Mouse (Mus musculus) ES-Bruce4 (cell line): Measurements from ENCODE around the gene Scfd2. TPM values are rescaled to one million over a fixed set of nuclear protein-coding genes. Genes with fewer than 3 reads are reported as not detected.

Experiments used
- H3K27ac ChIP-seq: 2 replicates; pipeline ENCODE4 v1.5.1; 2012; ENCODE audit warnings: low read length, inconsistent platforms; ENCODE audit not compliant: insufficient read depth
- H3K27me3 ChIP-seq: 2 replicates; pipeline ENCODE4 v1.6.1; 2012; ENCODE audit warnings: mild to moderate bottlenecking, low read length, inconsistent platforms; ENCODE audit not compliant: control insufficient read depth, poor library complexity, insufficient read depth, severe bottlenecking
- H3K36me3 ChIP-seq: 2 replicates; pipeline ENCODE4 v1.6.1; 2012; ENCODE audit warnings: inconsistent platforms, mild to moderate bottlenecking, low read length, moderate library complexity; ENCODE audit not compliant: control insufficient read depth, poor library complexity, insufficient read depth, severe bottlenecking
- H3K4me1 ChIP-seq: one replicate; pipeline ENCODE4 v1.8.1; 2011; ENCODE audit warnings: low read length; ENCODE audit not compliant: control insufficient read depth, insufficient read depth
- H3K4me3 ChIP-seq: 2 replicates; pipeline ENCODE4 v1.5.1; 2011; ENCODE audit warnings: low read depth, mild to moderate bottlenecking, low read length
- H3K9ac ChIP-seq: 2 replicates; pipeline ENCODE4 v1.6.1; 2012; ENCODE audit warnings: low read depth, mild to moderate bottlenecking, inconsistent platforms; ENCODE audit not compliant: poor library complexity, severe bottlenecking
- H3K9me3 ChIP-seq: replicated peaks from 2 replicates; pipeline ENCODE4 v1.6.1; 2012; ENCODE audit warnings: mild to moderate bottlenecking, low read length, inconsistent platforms; ENCODE audit not compliant: control insufficient read depth, poor library complexity, insufficient read depth, severe bottlenecking
- CTCF ChIP-seq: IDR thresholded peaks from one replicate; pipeline ENCODE4 v1.8.1; 2011; ENCODE audit warnings: low read depth, low read length
- EP300 ChIP-seq: IDR thresholded peaks from 2 replicates; pipeline ENCODE4 v1.6.1; 2011; ENCODE audit warnings: low read depth, low read length; ENCODE audit not compliant: insufficient read depth
- POLR2A ChIP-seq: IDR thresholded peaks from one replicate; pipeline ENCODE4 v1.8.1; 2011; ENCODE audit warnings: low read length; ENCODE audit not compliant: insufficient read depth
- polyA plus RNA-seq: library from polyadenylated mRNA; stranded (reverse); fragments of >200 nt; gene quantifications from 2 replicates; pipeline ENCODE4 v1.2.4, GENCODE M21; 2011; ENCODE audit warnings: low read depth; ENCODE audit not compliant: missing spikeins, insufficient read depth, insufficient read length

Gene Scfd2
- polyA plus RNA-seq, 1 experiment, result 5.8 TPM

- Histone ChIP-seq H3K9me3 (no peaks in the 10 kb centered on the region), H3K4me1 (no peaks in the 10 kb centered on the region)
These were observed 194.8 kb downstream of the Scfd2 start for GRCm38 (mm10) chr5:74336780-74337179.

DNA sequence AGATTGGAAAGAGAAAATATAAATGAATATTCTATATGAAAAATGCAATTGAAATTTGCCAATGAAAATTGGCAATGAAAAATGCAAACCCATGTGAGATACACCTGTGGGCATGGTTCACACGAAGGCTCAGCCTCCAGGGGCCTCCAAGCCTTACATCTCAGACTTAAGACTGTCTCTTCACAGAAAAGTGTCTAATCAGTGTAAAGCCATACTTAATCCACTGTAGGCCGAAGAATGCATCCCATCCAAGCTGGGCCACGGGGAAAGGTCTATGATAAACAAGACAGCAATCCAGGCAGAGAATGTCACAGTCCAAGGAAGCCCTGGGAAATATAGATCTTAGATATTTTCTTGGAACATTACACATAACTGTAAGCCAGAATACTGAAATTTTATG is 198.3 kb downstream of the Scfd2 start:
- Histone ChIP-seq H3K4me1 (no peaks in the 10 kb centered on the region), H3K27ac (no peak overlapping the region), H3K9me3 (no peaks in the 10 kb centered on the region), H3K36me3 (no peaks in the 10 kb centered on the region), H3K4me3 (no peak overlapping the region), H3K9ac (no peak overlapping the region), H3K27me3 (no peaks in the 10 kb centered on the region)
- TF ChIP-seq CTCF (no peak), EP300 (no peak), POLR2A (no peak)

More at GRCm38 (mm10) chr5:74336780-74337179, 194.8 kb downstream of the Scfd2 start:
- no peak overlapping the region for H3K27ac ChIP-seq
- H3K27me3 ChIP-seq, result no peaks in the 10 kb centered on the region; the same call in 1 of the 2 replicates
- no peak overlapping the region for H3K4me3 ChIP-seq
- H3K36me3 ChIP-seq, result no peaks in the 10 kb centered on the region
- no peak overlapping the region for H3K9ac ChIP-seq
- TF ChIP-seq EP300 (no peak), CTCF (no peak), POLR2A (no peak)

- no peak overlapping the region for H3K27ac ChIP-seq
- no peak for TF ChIP-seq CTCF
- TF ChIP-seq EP300, result no peak
- TF ChIP-seq POLR2A, result no peak
- H3K4me3 ChIP-seq, result no peak overlapping the region
- no peaks in the 10 kb centered on the region for H3K36me3 ChIP-seq
- H3K9ac ChIP-seq, result no peak overlapping the region
- no peaks in the 10 kb centered on the region for H3K9me3 ChIP-seq
- H3K4me1 ChIP-seq, result no peaks in the 10 kb centered on the region
- no peaks in the 10 kb centered on the region for H3K27me3 ChIP-seq
These were observed 205.3 kb downstream of the Scfd2 start for GRCm38 (mm10) chr5:74326228-74326627.

DNA sequence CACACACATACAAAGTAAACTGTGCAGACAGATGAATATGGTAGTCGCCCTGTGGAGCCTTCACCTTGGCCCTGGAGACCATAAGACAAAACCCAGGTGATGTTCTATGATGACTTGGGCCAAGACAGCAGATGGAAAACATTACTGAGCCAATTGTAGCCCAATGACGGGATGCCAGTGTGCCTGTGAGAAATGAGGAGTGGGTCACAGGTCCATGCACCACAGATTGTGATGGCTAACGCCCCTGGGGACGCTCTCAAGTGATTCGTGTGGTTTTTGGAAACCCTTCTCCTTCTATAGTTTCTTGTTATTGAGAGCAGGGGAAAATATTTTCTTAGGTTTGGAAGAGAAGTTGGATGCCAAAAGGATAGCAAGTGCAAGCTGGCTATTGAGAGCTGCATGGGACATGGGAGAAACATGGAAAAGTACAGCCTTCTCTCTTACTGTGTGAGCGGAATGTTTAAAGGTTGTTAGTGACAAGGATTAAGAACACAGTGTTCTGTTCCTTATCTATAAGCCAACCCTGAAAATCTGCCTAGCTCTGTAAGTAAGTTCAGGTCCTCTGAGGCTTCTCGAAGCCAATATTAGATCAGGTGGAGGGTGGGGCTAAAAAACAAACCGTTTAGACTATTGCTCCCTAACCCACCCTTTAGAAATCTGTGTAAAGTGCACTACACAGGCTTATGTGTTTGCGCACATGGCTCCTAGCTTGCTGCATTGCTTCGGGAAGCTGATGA is 210.4 kb downstream of the Scfd2 start:
- H3K36me3 ChIP-seq, result no peaks in the 10 kb centered on the region

DNA sequence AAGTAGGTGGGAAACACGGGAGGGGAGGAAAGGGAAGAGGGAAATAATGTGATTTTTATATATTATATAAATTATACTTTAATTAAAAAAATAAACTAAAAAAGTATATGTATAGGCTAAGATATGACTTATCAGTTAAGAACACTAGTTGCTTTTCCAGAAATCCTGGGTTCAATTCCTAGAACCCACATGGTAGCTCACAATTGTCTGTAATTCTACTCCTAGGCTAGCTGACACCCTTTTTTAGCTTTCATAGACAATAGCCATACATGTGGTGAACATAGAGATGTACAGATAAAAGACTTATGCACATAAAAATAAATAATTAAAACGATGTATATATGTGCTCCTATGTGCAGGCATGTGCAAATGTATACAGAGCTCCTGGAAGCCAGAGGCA is 212.0 kb downstream of the Scfd2 start:
- no peak overlapping the region for H3K9ac ChIP-seq
- no peak overlapping the region for H3K4me3 ChIP-seq
- no peaks in the 10 kb centered on the region for H3K27me3 ChIP-seq
- H3K36me3 ChIP-seq, result no peaks in the 10 kb centered on the region
- no peaks in the 10 kb centered on the region for H3K9me3 ChIP-seq
- no peak for TF ChIP-seq EP300
- TF ChIP-seq POLR2A, result no peak
- no peak for TF ChIP-seq CTCF
- H3K4me1 ChIP-seq, result no peaks in the 10 kb centered on the region
- H3K27ac ChIP-seq, result no peak overlapping the region

More for the DNA sequence above, 210.4 kb downstream of the Scfd2 start:
- TF ChIP-seq CTCF, result no peak
- H3K27ac ChIP-seq, result no peak overlapping the region
- H3K9ac ChIP-seq, result no peak overlapping the region
- H3K27me3 ChIP-seq, result no peaks in the 10 kb centered on the region
- H3K9me3 ChIP-seq, result no peaks in the 10 kb centered on the region
- no peaks in the 10 kb centered on the region for H3K4me1 ChIP-seq
- no peak overlapping the region for H3K4me3 ChIP-seq

DNA sequence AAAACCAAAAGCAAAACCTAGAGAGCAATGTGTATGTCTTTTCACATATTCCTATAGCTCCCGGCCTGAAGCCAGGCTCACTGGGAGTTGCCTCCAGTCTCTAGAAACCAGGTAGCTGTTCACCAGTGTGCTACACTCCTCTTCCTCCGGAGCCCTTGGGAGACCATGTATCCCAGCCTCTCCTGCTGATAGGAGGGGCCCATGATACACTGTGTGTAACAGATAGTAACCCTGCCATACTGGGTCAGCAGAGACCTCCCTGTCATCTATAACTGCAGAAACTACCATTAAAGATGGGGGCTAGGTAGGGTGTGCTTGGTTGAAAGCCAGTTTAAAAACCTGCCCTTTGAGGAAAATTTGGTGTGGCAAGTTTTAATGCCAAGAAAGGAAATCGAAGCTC is 214.4 kb downstream of the Scfd2 start:
- Histone ChIP-seq H3K27me3 (no peaks in the 10 kb centered on the region), H3K27ac (no peak overlapping the region), H3K4me1 (no peaks in the 10 kb centered on the region), H3K9me3 (no peaks in the 10 kb centered on the region), H3K4me3 (no peak overlapping the region), H3K36me3 (no peaks in the 10 kb centered on the region), H3K9ac (no peak overlapping the region)
- TF ChIP-seq POLR2A (no peak), EP300 (no peak), CTCF (no peak)
